Mouse (Mus musculus): ENCODE data around the gene Gm49378. TPM values are rescaled to one million over a fixed set of nuclear protein-coding genes. Genes with fewer than 3 reads are reported as not detected.

The Gm49378 gene
- polyA plus RNA-seq, 1 experiment from 2014 or later: 4.1 TPM

GRCm38 (mm10) chr14:55659960-55660573, 22.4 kb upstream of the Gm49378 start, which contains the start of gene Mdp1:
Gene Mdp1 (minus strand): TSS chr14:55660508.
- Histone ChIP-seq H3K27me3 (ENCODE audit: control insufficient read depth, insufficient read depth, low read length) (no peaks in the 10 kb centered on the region), H3K27ac (replicated peaks; ENCODE audit: low read depth, low read length) (peak within 1 kb of the TSS; percentile 78), H3K4me2 (ENCODE audit: low read length) (peak within 1 kb of the TSS; percentile 57), H3K4me1 (ENCODE audit: control insufficient read depth, insufficient read depth, low read length) (peaks cover 7% of the 10 kb centered on the region; the same call in 1 of the 2 replicates), H3K9me3 (ENCODE audit: control insufficient read depth, low read length) (no peaks in the 10 kb centered on the region), H3K36me3 (ENCODE audit: control insufficient read depth, insufficient read depth, low read length) (peaks cover 37% of the 10 kb centered on the region), H3K4me3 (replicated peaks; ENCODE audit: low read depth, low read length) (peak within 1 kb of the TSS; percentile 64), H3K9ac (replicated peaks; ENCODE audit: low read length) (peak within 1 kb of the TSS; percentile 63)
- ATAC-seq (ENCODE audit: low FRiP score, low TSS enrichment): peak; percentile 92
- DNase-seq: peak; percentile 94
- under 1% methylated on average over 39 of the region's 39 CpGs for WGBS

- peaks cover 30% of the 10 kb centered on the region for H3K36me3 ChIP-seq (ENCODE audit: control insufficient read depth, insufficient read depth, low read length)
- ATAC-seq (ENCODE audit: low FRiP score, low TSS enrichment) (no peak), DNase-seq (no peak)
- no peak overlapping the region for H3K9ac ChIP-seq (replicated peaks; ENCODE audit: low read length)
- peaks cover 7% of the 10 kb centered on the region; the same call in 1 of the 2 replicates for H3K4me1 ChIP-seq (ENCODE audit: control insufficient read depth, insufficient read depth, low read length)
- H3K4me2 ChIP-seq (ENCODE audit: low read length): no peak overlapping the region
- no peaks in the 10 kb centered on the region for H3K27me3 ChIP-seq (ENCODE audit: control insufficient read depth, insufficient read depth, low read length)
- WGBS: 95% methylated on average over 5 of the region's 5 CpGs
- H3K27ac ChIP-seq (replicated peaks; ENCODE audit: low read depth, low read length): no peak overlapping the region
- H3K9me3 ChIP-seq (ENCODE audit: control insufficient read depth, low read length): no peaks in the 10 kb centered on the region
- H3K4me3 ChIP-seq (replicated peaks; ENCODE audit: low read depth, low read length): no peak overlapping the region
Observed at GRCm38 (mm10) chr14:55658011-55658410, 20.3 kb upstream of the Gm49378 start.

- ATAC-seq (ENCODE audit: low FRiP score, low TSS enrichment): no peak
- H3K27ac ChIP-seq (replicated peaks; ENCODE audit: low read depth, low read length): no peak overlapping the region
- H3K4me3 ChIP-seq (replicated peaks; ENCODE audit: low read depth, low read length): no peak overlapping the region
- H3K9me3 ChIP-seq (ENCODE audit: control insufficient read depth, low read length): no peaks in the 10 kb centered on the region
- no peaks in the 10 kb centered on the region for H3K27me3 ChIP-seq (ENCODE audit: control insufficient read depth, insufficient read depth, low read length)
- no peak for DNase-seq
- H3K36me3 ChIP-seq (ENCODE audit: control insufficient read depth, insufficient read depth, low read length): peaks cover 24% of the 10 kb centered on the region
- H3K4me1 ChIP-seq (ENCODE audit: control insufficient read depth, insufficient read depth, low read length): peaks cover 7% of the 10 kb centered on the region; the same call in 1 of the 2 replicates
- H3K9ac ChIP-seq (replicated peaks; ENCODE audit: low read length): no peak overlapping the region
- no peak overlapping the region for H3K4me2 ChIP-seq (ENCODE audit: low read length)
- 93% methylated on average over 3 of the region's 3 CpGs for WGBS
Observed at GRCm38 (mm10) chr14:55656935-55657334, 19.2 kb upstream of the Gm49378 start.

GRCm38 (mm10) chr14:55651528-55651927, 13.8 kb upstream of the Gm49378 start:
- Histone ChIP-seq H3K9me3 (ENCODE audit: control insufficient read depth, low read length) (no peaks in the 10 kb centered on the region), H3K4me1 (ENCODE audit: control insufficient read depth, insufficient read depth, low read length) (no peaks in the 10 kb centered on the region), H3K27ac (replicated peaks; ENCODE audit: low read depth, low read length) (no peak overlapping the region), H3K4me3 (replicated peaks; ENCODE audit: low read depth, low read length) (no peak overlapping the region), H3K4me2 (ENCODE audit: low read length) (no peak overlapping the region), H3K36me3 (ENCODE audit: control insufficient read depth, insufficient read depth, low read length) (no peaks in the 10 kb centered on the region), H3K9ac (replicated peaks; ENCODE audit: low read length) (no peak overlapping the region), H3K27me3 (ENCODE audit: control insufficient read depth, insufficient read depth, low read length) (no peaks in the 10 kb centered on the region)
- ATAC-seq (ENCODE audit: low FRiP score, low TSS enrichment) (no peak), DNase-seq (no peak)
- 94% methylated on average over 7 of the region's 7 CpGs for WGBS

GRCm38 (mm10) chr14:55649884-55650283, 12.2 kb upstream of the Gm49378 start, which contains the start of gene Tssk4:
Gene Tssk4 (plus strand): TSS chr14:55650184.
- WGBS: 93% methylated on average over 2 of the region's 2 CpGs
- no peaks in the 10 kb centered on the region for H3K4me1 ChIP-seq (ENCODE audit: control insufficient read depth, insufficient read depth, low read length)
- H3K4me2 ChIP-seq (ENCODE audit: low read length): no peak within 1 kb of the TSS
- no peaks in the 10 kb centered on the region for H3K9me3 ChIP-seq (ENCODE audit: control insufficient read depth, low read length)
- no peak for ATAC-seq (ENCODE audit: low FRiP score, low TSS enrichment)
- no peak within 1 kb of the TSS for H3K9ac ChIP-seq (replicated peaks; ENCODE audit: low read length)
- no peak within 1 kb of the TSS for H3K4me3 ChIP-seq (replicated peaks; ENCODE audit: low read depth, low read length)
- H3K36me3 ChIP-seq (ENCODE audit: control insufficient read depth, insufficient read depth, low read length): 0 out of 2 replicates have a peak, but pooled peaks cover 3% of the 10 kb centered on the region
- H3K27ac ChIP-seq (replicated peaks; ENCODE audit: low read depth, low read length): no peak within 1 kb of the TSS
- no peaks in the 10 kb centered on the region for H3K27me3 ChIP-seq (ENCODE audit: control insufficient read depth, insufficient read depth, low read length)
- no peak for DNase-seq

- DNase-seq (no peak), ATAC-seq (ENCODE audit: low FRiP score, low TSS enrichment) (no peak)
- Histone ChIP-seq H3K4me3 (replicated peaks; ENCODE audit: low read depth, low read length) (peak overlapping the region; percentile 98), H3K27ac (replicated peaks; ENCODE audit: low read depth, low read length) (no peak overlapping the region), H3K4me2 (ENCODE audit: low read length) (peak overlapping the region; percentile 86), H3K27me3 (ENCODE audit: control insufficient read depth, insufficient read depth, low read length) (no peaks in the 10 kb centered on the region), H3K4me1 (ENCODE audit: control insufficient read depth, insufficient read depth, low read length) (peaks cover 11% of the 10 kb centered on the region), H3K9ac (replicated peaks; ENCODE audit: low read length) (peak overlapping the region; percentile 94; the same call in 1 of the 2 replicates), H3K9me3 (ENCODE audit: control insufficient read depth, low read length) (no peaks in the 10 kb centered on the region), H3K36me3 (ENCODE audit: control insufficient read depth, insufficient read depth, low read length) (peaks cover 24% of the 10 kb centered on the region)
- 30% methylated on average over 17 of the region's 17 CpGs for WGBS
Observed at GRCm38 (mm10) chr14:55644261-55644888, 6.7 kb upstream of the Gm49378 start.

GRCm38 (mm10) chr14:55643060-55643907, 5.6 kb upstream of the Gm49378 start, which contains the start of gene Tm9sf1:
Gene Tm9sf1 (minus strand): TSS chr14:55643806.
- ATAC-seq (ENCODE audit: low FRiP score, low TSS enrichment) (peak; percentile 88), DNase-seq (peak; percentile 88)
- H3K9ac ChIP-seq (replicated peaks; ENCODE audit: low read length): peak within 1 kb of the TSS; percentile 94
- H3K27me3 ChIP-seq (ENCODE audit: control insufficient read depth, insufficient read depth, low read length): no peaks in the 10 kb centered on the region
- peak within 1 kb of the TSS; percentile 97 for H3K27ac ChIP-seq (replicated peaks; ENCODE audit: low read depth, low read length)
- H3K4me3 ChIP-seq (replicated peaks; ENCODE audit: low read depth, low read length): peak within 1 kb of the TSS; percentile 98
- peak within 1 kb of the TSS; percentile 86 for H3K4me2 ChIP-seq (ENCODE audit: low read length)
- under 1% methylated on average over 89 of the region's 89 CpGs for WGBS
- peaks cover 11% of the 10 kb centered on the region for H3K4me1 ChIP-seq (ENCODE audit: control insufficient read depth, insufficient read depth, low read length)
- peaks cover 31% of the 10 kb centered on the region for H3K36me3 ChIP-seq (ENCODE audit: control insufficient read depth, insufficient read depth, low read length)
- no peaks in the 10 kb centered on the region for H3K9me3 ChIP-seq (ENCODE audit: control insufficient read depth, low read length)

- peak; percentile 38; the same call in 1 of the 2 replicates for ATAC-seq (ENCODE audit: low FRiP score, low TSS enrichment)
- Histone ChIP-seq H3K9me3 (ENCODE audit: control insufficient read depth, low read length) (no peaks in the 10 kb centered on the region), H3K9ac (replicated peaks; ENCODE audit: low read length) (peak overlapping the region; percentile 94), H3K4me2 (ENCODE audit: low read length) (peak overlapping the region; percentile 86), H3K27me3 (ENCODE audit: control insufficient read depth, insufficient read depth, low read length) (no peaks in the 10 kb centered on the region), H3K27ac (replicated peaks; ENCODE audit: low read depth, low read length) (peak overlapping the region; percentile 97), H3K4me1 (ENCODE audit: control insufficient read depth, insufficient read depth, low read length) (peaks cover 11% of the 10 kb centered on the region), H3K4me3 (replicated peaks; ENCODE audit: low read depth, low read length) (peak overlapping the region; percentile 98), H3K36me3 (ENCODE audit: control insufficient read depth, insufficient read depth, low read length) (peaks cover 37% of the 10 kb centered on the region)
- DNase-seq: no peak
- WGBS: 26% methylated on average over 8 of the region's 8 CpGs
Observed at GRCm38 (mm10) chr14:55642679-55643059, 5.0 kb upstream of the Gm49378 start.

Measured in midbrain, embryonic 14.5 days (tissue).